Mouse (Mus musculus) thymus, postnatal 36 days (tissue): ENCODE measurements around the gene Pmm1.
"Not testable (repeated sequence)": the region's sequence is repeated elsewhere in the genome, so short reads cannot be mapped to it uniquely, and the experiment has no call there.

Source experiments
- DNase-seq, 2 experiments: peaks; one replicate each; pipeline ENCODE4 v3.0.0; 2022; ENCODE audit warnings: mixed read lengths in 2 of 2

The Pmm1 gene

GRCm38 (mm10) chr15:81925760-81926445, 34.8 kb downstream of the Pmm1 start, which contains the start of gene Polr3h:
Polr3h (minus strand) TSS chr15:81926240.
- peak; percentile 95 to 97 for DNase-seq

GRCm38 (mm10) chr15:81924933-81925332, 35.8 kb downstream of the Pmm1 start:
- DNase-seq = no peak

GRCm38 (mm10) chr15:81921255-81921654, 39.5 kb downstream of the Pmm1 start:
- no peak for DNase-seq

- DNase-seq = no peak
Measured at GRCm38 (mm10) chr15:81920546-81921217, 40.0 kb downstream of the Pmm1 start.

GRCm38 (mm10) chr15:81919062-81919461, 41.7 kb downstream of the Pmm1 start:
- no peak for DNase-seq

- DNase-seq = peak; percentile 75 to 81
Measured at GRCm38 (mm10) chr15:81917621-81918463, 42.9 kb downstream of the Pmm1 start.

- no peak for DNase-seq
Measured at GRCm38 (mm10) chr15:81917201-81917600, 43.5 kb downstream of the Pmm1 start.

GRCm38 (mm10) chr15:81915663-81916062, 45.1 kb downstream of the Pmm1 start:
- DNase-seq = no peak

- DNase-seq = no peak
Measured at GRCm38 (mm10) chr15:81914668-81915067, 46.1 kb downstream of the Pmm1 start.

GRCm38 (mm10) chr15:81912498-81912897, 48.2 kb downstream of the Pmm1 start:
- DNase-seq = no peak

- not testable (repeated sequence) for DNase-seq
Measured at GRCm38 (mm10) chr15:81908767-81909166, 52.0 kb downstream of the Pmm1 start.

- DNase-seq = no peak
Measured at GRCm38 (mm10) chr15:81907953-81908352, 52.8 kb downstream of the Pmm1 start.

GRCm38 (mm10) chr15:81904939-81905338, 55.8 kb downstream of the Pmm1 start:
- DNase-seq = peak; percentile 63 to 70
